Mouse (Mus musculus) lung, postnatal 0 days (tissue): ENCODE measurements around the gene Clpsl2. TPM values are rescaled to one million over a fixed set of nuclear protein-coding genes. Genes with fewer than 3 reads are reported as not detected.

Experiments
- ATAC-seq: fragments of 200-750 bp; cut with Nextera tagmentation; 2 replicates; pipeline ENCODE4 v1.8.0; 2017; ENCODE audit warnings: moderate library complexity
- DNase-seq: peaks from one replicate; pipeline ENCODE4 v3.0.0-alpha.2; 2016; ENCODE audit warnings: low spot score
- H3K27ac ChIP-seq: fragments of 300-500 bp; sonication (generic); 2 replicates; pipeline ENCODE4 v1.5.1; 2014; ENCODE audit warnings: antibody characterized with exemption, mild to moderate bottlenecking, low read length, mixed read lengths
- H3K27me3 ChIP-seq: fragments of 300-500 bp; sonication (generic); replicated peaks from 2 replicates; pipeline ENCODE4 v1.6.1; 2014; ENCODE audit warnings: low read length, mixed read lengths; ENCODE audit not compliant: insufficient read depth
- H3K36me3 ChIP-seq: fragments of 300-500 bp; sonication (generic); 2 replicates; pipeline ENCODE4 v1.6.1; 2014; ENCODE audit warnings: low read length, mixed read lengths; ENCODE audit not compliant: insufficient read depth
- H3K4me1 ChIP-seq: fragments of 300-500 bp; sonication (generic); 2 replicates; pipeline ENCODE4 v1.6.1; 2014; ENCODE audit warnings: antibody characterized with exemption, low read depth, low read length, mixed read lengths; ENCODE audit not compliant: insufficient read depth
- H3K4me2 ChIP-seq: fragments of 300-500 bp; sonication (generic); replicated peaks from 2 replicates; pipeline ENCODE4 v1.6.1; 2014; ENCODE audit warnings: low read depth, mild to moderate bottlenecking, low read length, moderate library complexity, mixed read lengths
- H3K4me3 ChIP-seq: fragments of 300-500 bp; sonication (generic); 2 replicates; pipeline ENCODE4 v1.5.1; 2014; ENCODE audit warnings: low read depth, low read length
- H3K9ac ChIP-seq: fragments of 300-500 bp; sonication (generic); replicated peaks from 2 replicates; pipeline ENCODE4 v1.6.1; 2014; ENCODE audit warnings: low read depth, mild to moderate bottlenecking
- H3K9me3 ChIP-seq: fragments of 300-500 bp; sonication (generic); 2 replicates; pipeline ENCODE4 v1.6.1; 2016; ENCODE audit warnings: low read length, mixed read lengths
- CTCF ChIP-seq: IDR thresholded peaks from 2 replicates; pipeline ENCODE4 v1.5.1; 2016; ENCODE audit warnings: antibody characterized with exemption, mild to moderate bottlenecking
- EP300 ChIP-seq: IDR thresholded peaks from 2 replicates; pipeline ENCODE4 v1.6.1; 2016; ENCODE audit warnings: antibody characterized with exemption, mild to moderate bottlenecking, control low read depth
- WGBS: fragments of 180-500 bp; shearing (Covaris S2); extraction: QIAGEN DNeasy Blood & Tissue Kit; methylation state at CpG from one replicate; pipeline ENCODE4 v1.1.7; 2014; 5-methylcytosine and 5-hydroxymethylcytosine counted together
- polyA plus RNA-seq: library from polyadenylated mRNA; unstranded; fragments of >200 nt; fragmentation: Nextera tagmentation; extraction: Ambion mirVana; gene quantifications from 2 replicates; pipeline ENCODE4 v1.2.1, GENCODE M21; 2015

Clpsl2 gene
- polyA plus RNA-seq, 1 experiment from 2014 or later = not detected

- peaks cover 44% of the 10 kb centered on the region for H3K4me1 ChIP-seq
- no peak for ATAC-seq
- WGBS = 22% methylated on average over 8 of the region's 8 CpGs
Measured at GRCm38 (mm10) chr17:28518615-28519071, 30.6 kb upstream of the Clpsl2 start.

DNA sequence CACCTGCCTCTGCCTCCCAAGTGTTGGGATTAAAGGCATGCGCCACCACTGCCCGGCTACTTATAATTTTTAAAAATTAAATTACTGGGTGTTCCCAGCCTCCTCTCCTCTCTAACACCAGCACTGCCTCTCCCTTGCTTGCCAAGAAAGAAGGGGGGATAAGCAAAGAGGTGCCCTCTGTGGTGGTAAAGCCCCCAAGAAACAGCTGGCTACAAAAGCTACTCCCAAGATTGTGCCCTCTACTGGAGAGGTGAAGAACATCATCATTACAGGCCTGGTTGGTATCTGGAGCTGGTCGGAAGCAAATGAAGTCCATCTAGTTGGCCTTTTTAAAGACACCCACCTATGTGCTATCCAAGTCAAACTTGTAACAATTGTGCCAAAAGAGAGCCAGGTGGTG lies 29.4 kb upstream of the Clpsl2 start:
- H3K36me3 ChIP-seq = no peaks in the 10 kb centered on the region
- no peak overlapping the region for H3K4me3 ChIP-seq
- TF ChIP-seq EP300 = no peak
- peak; percentile 65 for TF ChIP-seq CTCF
- DNase-seq = no peak
- H3K4me2 ChIP-seq = no peak overlapping the region
- no peak overlapping the region for H3K27ac ChIP-seq
- no peaks in the 10 kb centered on the region for H3K27me3 ChIP-seq
- WGBS = 86% methylated on average over 3 of the region's 3 CpGs
- no peak for ATAC-seq
- no peaks in the 10 kb centered on the region for H3K9me3 ChIP-seq
- peaks cover 41% of the 10 kb centered on the region for H3K4me1 ChIP-seq
- no peak overlapping the region for H3K9ac ChIP-seq

More at GRCm38 (mm10) chr17:28518615-28519071, 30.6 kb upstream of the Clpsl2 start:
- peak; percentile 78 for DNase-seq
- H3K36me3 ChIP-seq = no peaks in the 10 kb centered on the region
- TF ChIP-seq CTCF = no peak
- TF ChIP-seq EP300 = peak; percentile 42
- H3K9me3 ChIP-seq = no peaks in the 10 kb centered on the region
- peak overlapping the region; percentile 97 for H3K27ac ChIP-seq
- peak overlapping the region; percentile 34 for H3K4me3 ChIP-seq
- peak overlapping the region; percentile 41 for H3K9ac ChIP-seq
- no peaks in the 10 kb centered on the region for H3K27me3 ChIP-seq
- H3K4me2 ChIP-seq = peak overlapping the region; percentile 73

DNA sequence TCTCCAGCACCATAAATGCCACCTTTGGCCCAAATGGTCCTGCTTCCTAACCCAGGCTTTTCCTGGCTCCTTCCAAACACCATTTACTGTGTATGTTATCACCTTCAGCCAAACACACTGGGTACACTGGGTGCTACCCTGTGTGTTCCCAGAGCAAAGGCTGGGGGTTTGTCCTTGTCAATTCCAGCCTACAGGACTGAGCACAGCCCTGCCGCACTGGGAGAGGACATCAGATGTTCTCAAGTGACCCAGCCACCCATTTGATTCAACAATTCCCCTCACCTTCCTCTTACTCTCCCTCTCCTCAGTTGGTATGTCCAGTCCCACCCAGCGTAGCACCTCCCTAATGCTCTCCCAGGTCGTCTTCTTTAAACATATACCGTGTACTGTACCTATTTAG lies 28.6 kb upstream of the Clpsl2 start:
- peaks cover 37% of the 10 kb centered on the region for H3K4me1 ChIP-seq
- no peak for TF ChIP-seq EP300
- TF ChIP-seq CTCF = no peak
- no peak overlapping the region for H3K9ac ChIP-seq
- no peak overlapping the region for H3K27ac ChIP-seq
- no peak overlapping the region for H3K4me3 ChIP-seq
- no peak for ATAC-seq
- no peaks in the 10 kb centered on the region for H3K36me3 ChIP-seq
- 67% methylated on average over 4 of the region's 4 CpGs for WGBS
- no peaks in the 10 kb centered on the region for H3K9me3 ChIP-seq
- H3K4me2 ChIP-seq = no peak overlapping the region
- DNase-seq = no peak
- H3K27me3 ChIP-seq = no peaks in the 10 kb centered on the region

- WGBS = 58% methylated on average over 5 of the region's 5 CpGs
Measured at GRCm38 (mm10) chr17:28521071-28521726, 28.0 kb upstream of the Clpsl2 start.

DNA sequence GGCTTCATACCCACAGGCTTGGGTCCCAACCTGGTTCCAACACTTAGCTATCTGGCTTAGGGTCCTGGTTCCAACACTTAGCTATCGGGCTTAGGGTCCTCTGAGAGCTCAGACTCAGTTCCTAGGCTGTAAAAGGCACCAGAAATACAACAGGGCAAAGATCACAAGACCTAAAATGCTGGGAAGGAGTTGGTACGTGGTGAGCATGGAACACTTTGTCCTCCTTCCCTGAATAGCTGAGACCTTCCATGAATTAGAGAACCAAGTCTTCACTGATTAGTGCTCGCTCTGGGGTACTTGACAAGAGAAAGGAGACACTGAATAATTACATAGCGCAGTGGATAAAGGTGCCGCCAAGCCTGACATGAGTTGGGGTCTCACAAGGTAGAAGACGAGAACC lies 27.3 kb upstream of the Clpsl2 start:
- Histone ChIP-seq H3K9me3 (no peaks in the 10 kb centered on the region), H3K9ac (peak overlapping the region; percentile 12), H3K27ac (peak overlapping the region; percentile 99), H3K4me3 (peak overlapping the region; percentile 53; the same call in 1 of the 2 replicates), H3K27me3 (no peaks in the 10 kb centered on the region), H3K4me2 (peak overlapping the region; percentile 93), H3K36me3 (no peaks in the 10 kb centered on the region), H3K4me1 (peaks cover 28% of the 10 kb centered on the region)
- TF ChIP-seq CTCF = no peak
- peak; percentile 57; the same call in 1 of the 2 replicates for TF ChIP-seq EP300
- WGBS = 38% methylated on average over 6 of the region's 6 CpGs
- ATAC-seq (no peak), DNase-seq (peak; percentile 37)

More at GRCm38 (mm10) chr17:28521071-28521726, 28.0 kb upstream of the Clpsl2 start:
- ATAC-seq (no peak), DNase-seq (no peak)
- no peak for TF ChIP-seq CTCF
- no peak for TF ChIP-seq EP300
- Histone ChIP-seq H3K36me3 (no peaks in the 10 kb centered on the region), H3K27me3 (no peaks in the 10 kb centered on the region), H3K27ac (peak overlapping the region; percentile 99), H3K9ac (0 out of 2 replicates have a peak overlapping the region, but pooled peaks have one; percentile 12), H3K4me1 (peaks cover 34% of the 10 kb centered on the region), H3K4me3 (no peak overlapping the region), H3K9me3 (no peaks in the 10 kb centered on the region), H3K4me2 (no peak overlapping the region)

DNA sequence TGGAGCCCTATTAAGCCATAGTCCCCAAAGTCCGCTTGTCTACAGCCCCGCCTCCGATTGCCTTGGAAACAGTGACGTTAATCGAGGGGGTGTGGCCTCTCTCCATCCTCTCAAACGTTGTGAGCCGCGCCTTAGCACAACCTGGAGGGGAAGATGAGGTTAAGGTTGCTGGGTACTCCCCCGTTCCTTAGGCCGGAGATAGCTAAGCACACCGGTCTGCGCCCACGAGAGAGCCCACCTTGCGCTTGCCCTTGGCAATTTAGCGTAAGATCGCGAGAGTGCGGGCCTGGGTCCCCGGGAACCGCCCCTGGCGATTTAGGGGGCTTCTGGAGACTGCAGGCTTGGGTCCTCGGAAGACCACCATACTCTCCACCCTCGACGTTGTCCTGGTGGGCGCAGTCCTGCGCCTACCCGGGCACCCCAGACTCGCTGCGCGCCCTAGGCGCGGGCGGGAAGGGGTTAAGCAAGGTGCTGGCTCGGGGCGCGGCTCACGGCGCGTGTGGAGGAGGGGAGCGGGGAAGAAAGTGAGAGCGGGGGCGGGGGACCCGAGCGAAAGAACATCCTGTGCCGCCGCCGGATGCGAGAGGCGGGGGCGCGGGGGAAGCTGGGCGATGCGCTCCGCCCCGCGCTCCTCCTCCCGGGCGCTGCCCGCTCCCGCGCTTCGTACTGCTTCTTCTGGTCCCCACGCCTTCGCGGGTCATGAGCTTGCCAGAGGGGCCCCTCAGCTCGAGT lies 26.4 kb upstream of the Clpsl2 start:
- WGBS = 3% methylated on average over 39 of the region's 66 CpGs
- Histone ChIP-seq H3K36me3 (no peaks in the 10 kb centered on the region), H3K27me3 (no peaks in the 10 kb centered on the region), H3K9ac (peak overlapping the region; percentile 68), H3K4me2 (peak overlapping the region; percentile 93), H3K9me3 (no peaks in the 10 kb centered on the region), H3K27ac (peak overlapping the region; percentile 99), H3K4me1 (peaks cover 28% of the 10 kb centered on the region), H3K4me3 (peak overlapping the region; percentile 53)
- DNase-seq = peak; percentile 98
- TF ChIP-seq EP300 (peak; percentile 75), CTCF (peak; percentile 9; the same call in 1 of the 2 replicates)
- ATAC-seq = peak; percentile 82
